Mouse (Mus musculus) midbrain, embryonic 12.5 days (tissue): Measurements from ENCODE around the gene Zfp637. TPM values are rescaled to one million over a fixed set of nuclear protein-coding genes. Genes with fewer than 3 reads are reported as not detected.
A peak's percentile ranks its signal among the peaks of the same experiment; 100 is the strongest.
"Not testable (repeated sequence)": the region's sequence is repeated elsewhere in the genome, so short reads cannot be mapped to it uniquely, and the experiment has no call there.

Experiments
- ATAC-seq: fragments of 200-750 bp; cut with Nextera tagmentation; 2 replicates; pipeline ENCODE4 v1.8.0; 2017; ENCODE audit warnings: low read depth, moderate TSS enrichment, moderate library complexity; ENCODE audit not compliant: low FRiP score
- H3K27ac ChIP-seq: fragments of 300-500 bp; sonication (generic); replicated peaks from 2 replicates; pipeline ENCODE4 v1.5.1; 2016; ENCODE audit warnings: mild to moderate bottlenecking
- H3K27me3 ChIP-seq: fragments of 300-500 bp; sonication (generic); 2 replicates; pipeline ENCODE4 v1.6.1; 2016; ENCODE audit warnings: mild to moderate bottlenecking
- H3K36me3 ChIP-seq: fragments of 300-500 bp; sonication (generic); 2 replicates; pipeline ENCODE4 v1.6.1; 2016
- H3K4me1 ChIP-seq: fragments of 300-500 bp; sonication (generic); 2 replicates; pipeline ENCODE4 v1.6.1; 2016
- H3K4me2 ChIP-seq: fragments of 300-500 bp; sonication (generic); replicated peaks from 2 replicates; pipeline ENCODE4 v1.6.1; 2016; ENCODE audit warnings: mild to moderate bottlenecking, moderate library complexity
- H3K4me3 ChIP-seq: fragments of 300-500 bp; sonication (generic); 2 replicates; pipeline ENCODE4 v1.5.1; 2016; ENCODE audit warnings: mild to moderate bottlenecking
- H3K9ac ChIP-seq: fragments of 300-500 bp; sonication (generic); replicated peaks from 2 replicates; pipeline ENCODE4 v1.6.1; 2016; ENCODE audit warnings: mild to moderate bottlenecking, moderate library complexity
- H3K9me3 ChIP-seq: fragments of 300-500 bp; sonication (generic); 2 replicates; pipeline ENCODE4 v1.6.1; 2016; ENCODE audit warnings: mild to moderate bottlenecking
- WGBS: fragments of 180-500 bp; shearing (Covaris S2); methylation state at CpG from one replicate; pipeline ENCODE4 v1.1.7; 2016; 5-methylcytosine and 5-hydroxymethylcytosine counted together
- polyA plus RNA-seq: library from polyadenylated mRNA; unstranded; fragments of >200 nt; fragmentation: Nextera tagmentation; extraction: Ambion mirVana; gene quantifications from 2 replicates; pipeline ENCODE4 v1.2.1, GENCODE M21; 2016

The Zfp637 gene
- polyA plus RNA-seq, 1 experiment from 2014 or later = 134 TPM

DNA sequence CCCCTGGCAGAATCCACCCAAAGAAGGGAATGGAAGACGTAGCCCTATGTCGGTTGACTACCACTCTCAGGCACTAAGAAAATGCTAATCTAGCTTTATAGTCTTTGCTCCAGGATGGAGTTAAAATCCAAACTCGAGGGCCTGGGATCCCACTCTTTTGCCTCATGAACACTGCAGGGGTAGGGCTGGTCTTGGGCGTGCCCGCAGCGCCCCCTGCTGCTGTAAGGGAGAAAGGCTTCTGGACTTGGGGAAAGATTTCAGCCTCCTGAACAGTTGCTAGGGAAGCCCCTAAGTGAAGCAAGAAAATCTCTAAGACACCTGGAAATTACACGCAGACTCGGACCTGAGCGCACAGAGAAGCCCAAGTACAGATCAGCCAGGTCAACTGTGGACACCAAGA lies 12.7 kb upstream of the Zfp637 start:
- Histone ChIP-seq H3K4me3 (no peak overlapping the region), H3K36me3 (no peaks in the 10 kb centered on the region), H3K27ac (no peak overlapping the region), H3K27me3 (peaks cover 48% of the 10 kb centered on the region), H3K4me1 (no peaks in the 10 kb centered on the region), H3K9ac (no peak overlapping the region), H3K4me2 (no peak overlapping the region), H3K9me3 (no peaks in the 10 kb centered on the region)
- ATAC-seq = no peak
- 21% methylated on average over 9 of the region's 9 CpGs for WGBS

DNA sequence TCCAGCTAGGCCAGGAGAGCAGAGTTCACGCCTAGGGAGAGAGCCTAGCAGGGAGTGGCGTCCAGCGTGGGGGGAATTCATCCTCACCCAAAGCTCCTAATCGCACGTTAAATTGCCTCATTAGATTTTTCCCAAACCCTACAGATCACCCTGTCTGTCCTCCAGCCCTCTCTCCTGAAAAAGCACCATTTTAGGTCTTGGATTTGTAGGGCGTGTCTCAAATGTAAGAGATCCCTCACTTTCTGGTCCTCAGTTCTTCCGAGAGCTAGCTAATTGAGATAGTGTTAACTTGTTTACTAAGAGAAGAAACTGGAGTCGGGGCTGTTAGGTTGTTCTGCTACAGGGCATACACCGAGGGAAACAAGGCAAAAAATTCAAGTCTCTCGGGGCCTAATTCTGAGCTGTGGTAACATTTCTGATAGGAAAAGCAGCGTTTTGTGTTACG lies 553 bp downstream of the Zfp637 start:
- H3K27ac ChIP-seq = peak overlapping the region; percentile 95
- no peak for ATAC-seq
- H3K4me1 ChIP-seq = peaks cover 10% of the 10 kb centered on the region; the same call in 1 of the 2 replicates
- H3K4me3 ChIP-seq = peak overlapping the region; percentile 81
- peak overlapping the region; percentile 96 for H3K9ac ChIP-seq
- H3K27me3 ChIP-seq = no peaks in the 10 kb centered on the region
- H3K36me3 ChIP-seq = peaks cover 35% of the 10 kb centered on the region
- WGBS = 19% methylated on average over 12 of the region's 12 CpGs
- H3K9me3 ChIP-seq = no peaks in the 10 kb centered on the region
- H3K4me2 ChIP-seq = peak overlapping the region; percentile 60

DNA sequence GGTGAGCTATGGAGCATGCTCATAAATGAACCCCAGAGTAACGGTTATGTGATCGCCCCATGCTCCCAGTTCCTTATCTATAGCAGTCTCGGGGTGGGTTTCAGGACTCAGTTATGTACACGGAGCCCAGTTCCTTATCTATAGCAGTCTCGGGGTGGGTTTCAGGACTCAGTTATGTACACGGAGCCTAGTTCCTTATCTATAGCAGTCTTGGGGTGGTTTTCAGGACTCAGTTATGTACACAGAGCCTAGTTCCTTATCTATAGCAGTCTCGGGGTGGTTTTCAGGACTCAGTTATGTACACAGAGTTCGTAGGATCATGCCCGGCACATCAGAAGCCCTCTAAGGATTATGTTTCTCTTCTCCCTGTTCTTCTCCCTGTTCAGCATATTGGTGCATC lies 3.6 kb downstream of the Zfp637 start:
- Histone ChIP-seq H3K4me1 (peaks cover 10% of the 10 kb centered on the region; the same call in 1 of the 2 replicates), H3K27me3 (no peaks in the 10 kb centered on the region), H3K9ac (no peak overlapping the region), H3K27ac (no peak overlapping the region), H3K4me3 (no peak overlapping the region), H3K4me2 (no peak overlapping the region), H3K9me3 (no peaks in the 10 kb centered on the region), H3K36me3 (peaks cover 65% of the 10 kb centered on the region)
- ATAC-seq = no peak
- WGBS = 96% methylated on average over 9 of the region's 9 CpGs

DNA sequence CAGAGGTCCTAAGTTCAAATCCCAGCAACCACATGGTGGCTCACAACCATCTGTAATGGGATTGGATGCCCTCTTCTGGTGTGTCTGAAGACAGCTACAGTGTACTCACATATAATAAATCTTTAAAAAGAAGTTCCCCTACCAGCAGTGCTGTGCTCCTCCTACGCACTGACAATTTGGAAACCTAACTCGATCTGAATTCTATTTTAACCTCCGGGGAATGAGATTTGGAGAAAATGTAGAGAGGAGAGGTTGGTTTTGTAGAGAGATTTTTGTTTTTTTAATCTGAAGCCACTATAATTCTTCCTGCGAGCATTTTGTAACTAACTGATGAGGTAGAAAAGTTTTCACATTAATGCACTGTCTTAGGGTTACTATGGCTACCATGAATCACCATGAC lies 5.7 kb downstream of the Zfp637 start:
- not testable (repeated sequence) for H3K4me3 ChIP-seq, H3K27ac ChIP-seq, H3K4me1 ChIP-seq, H3K9ac ChIP-seq, H3K9me3 ChIP-seq, H3K4me2 ChIP-seq, ATAC-seq, H3K27me3 ChIP-seq
- WGBS = 93% methylated on average over 4 of the region's 4 CpGs
- H3K36me3 ChIP-seq = peaks cover 67% of the 10 kb centered on the region

DNA sequence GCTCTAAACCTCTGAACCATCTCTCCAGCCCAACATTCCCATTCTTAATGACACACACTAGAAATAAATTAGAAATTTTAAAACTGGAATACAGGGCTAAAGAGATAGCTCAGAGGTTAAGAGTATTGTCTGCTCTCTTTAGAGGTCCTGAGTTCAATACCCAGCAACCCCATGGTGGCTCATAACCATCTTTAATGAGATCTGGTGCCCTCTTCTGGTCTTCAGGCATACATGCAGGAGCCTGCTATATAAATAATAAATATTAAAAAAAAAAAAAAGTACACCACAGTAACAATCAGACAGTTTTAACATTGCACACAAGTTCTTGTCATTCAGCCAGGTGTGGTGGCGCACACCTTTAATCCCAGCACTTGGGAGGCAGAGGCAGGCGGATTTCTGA lies 6.8 kb downstream of the Zfp637 start:
- no peaks in the 10 kb centered on the region for H3K9me3 ChIP-seq
- H3K4me1 ChIP-seq = no peaks in the 10 kb centered on the region
- 96% methylated on average over 2 of the region's 2 CpGs for WGBS
- H3K27me3 ChIP-seq = no peaks in the 10 kb centered on the region
- ATAC-seq = no peak
- no peak overlapping the region for H3K27ac ChIP-seq
- no peak overlapping the region for H3K4me3 ChIP-seq
- H3K36me3 ChIP-seq = peaks cover 67% of the 10 kb centered on the region
- H3K9ac ChIP-seq = no peak overlapping the region
- H3K4me2 ChIP-seq = no peak overlapping the region

DNA sequence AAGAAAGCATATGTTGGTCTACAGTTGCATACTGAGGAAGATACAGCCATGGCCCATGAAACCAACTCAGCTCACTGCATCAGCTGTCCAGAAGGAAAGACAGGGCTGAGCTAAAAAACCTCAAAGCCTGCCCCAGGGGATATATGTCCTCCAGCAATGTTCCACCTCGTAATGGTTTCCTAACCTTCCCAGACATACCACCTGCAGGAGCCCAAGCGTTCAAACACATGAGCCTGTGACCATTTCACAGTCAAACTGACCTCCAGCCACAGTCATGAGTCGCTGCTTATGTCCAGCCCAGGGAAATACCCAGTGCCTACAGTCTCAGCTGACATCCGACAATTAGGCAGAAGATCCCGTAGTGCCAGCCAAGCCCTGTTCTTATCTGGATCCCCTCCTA lies 7.6 kb downstream of the Zfp637 start:
- ATAC-seq = no peak
- Histone ChIP-seq H3K27ac (no peak overlapping the region), H3K9ac (no peak overlapping the region), H3K4me2 (no peak overlapping the region), H3K4me3 (no peak overlapping the region), H3K4me1 (no peaks in the 10 kb centered on the region), H3K9me3 (no peaks in the 10 kb centered on the region), H3K36me3 (peaks cover 62% of the 10 kb centered on the region), H3K27me3 (no peaks in the 10 kb centered on the region)
- WGBS = 95% methylated on average over 5 of the region's 5 CpGs

DNA sequence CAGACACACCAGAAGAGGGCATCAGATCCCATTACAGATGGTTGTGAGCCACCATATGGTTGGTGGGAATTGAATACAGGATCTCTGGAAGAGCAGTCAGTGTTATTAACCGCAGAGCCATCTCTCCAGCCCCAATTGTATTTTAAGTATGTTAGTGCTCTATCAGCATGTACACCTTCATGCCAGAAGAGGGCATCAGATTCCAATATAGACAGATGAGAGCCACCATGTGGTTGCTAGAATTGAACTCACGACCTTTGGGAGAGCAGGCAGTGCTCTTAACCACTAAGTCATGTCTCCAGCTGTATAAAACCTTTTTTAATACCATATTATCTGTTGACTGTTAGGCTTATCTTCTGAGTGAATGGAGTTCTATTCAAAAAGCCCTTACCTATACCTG lies 10.8 kb downstream of the Zfp637 start:
- Histone ChIP-seq H3K9ac (no peak overlapping the region), H3K27ac (no peak overlapping the region), H3K4me2 (no peak overlapping the region), H3K4me3 (no peak overlapping the region), H3K4me1 (no peaks in the 10 kb centered on the region), H3K9me3 (no peaks in the 10 kb centered on the region), H3K27me3 (no peaks in the 10 kb centered on the region), H3K36me3 (peaks cover 30% of the 10 kb centered on the region)
- ATAC-seq = no peak
- 62% methylated on average over 2 of the region's 2 CpGs for WGBS

DNA sequence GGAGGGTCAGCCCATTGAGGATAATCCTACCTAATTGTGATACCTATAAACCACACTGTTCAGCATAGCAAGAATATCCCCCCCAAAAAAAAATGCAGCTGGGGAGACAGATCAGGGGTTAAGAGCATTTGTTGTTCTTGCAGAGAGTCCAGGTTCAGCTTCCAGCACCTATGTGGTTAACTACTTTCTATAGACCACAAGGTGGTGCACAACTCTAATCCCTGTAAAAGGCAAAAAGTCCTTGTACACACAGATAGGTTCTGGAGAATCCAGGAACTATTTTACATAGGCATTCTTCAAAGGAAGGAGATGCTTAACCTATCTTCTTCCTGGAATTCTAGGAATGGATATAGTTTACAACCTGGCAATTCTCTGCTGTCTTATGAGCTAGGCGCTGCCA lies 17.0 kb downstream of the Zfp637 start:
- no peak overlapping the region for H3K27ac ChIP-seq
- H3K9ac ChIP-seq = no peak overlapping the region
- H3K9me3 ChIP-seq = no peaks in the 10 kb centered on the region
- no peaks in the 10 kb centered on the region for H3K4me1 ChIP-seq
- no peak overlapping the region for H3K4me2 ChIP-seq
- 88% methylated on average over 1 of the region's 1 CpGs for WGBS
- ATAC-seq = no peak
- no peaks in the 10 kb centered on the region for H3K36me3 ChIP-seq
- H3K27me3 ChIP-seq = no peaks in the 10 kb centered on the region
- no peak overlapping the region for H3K4me3 ChIP-seq

DNA sequence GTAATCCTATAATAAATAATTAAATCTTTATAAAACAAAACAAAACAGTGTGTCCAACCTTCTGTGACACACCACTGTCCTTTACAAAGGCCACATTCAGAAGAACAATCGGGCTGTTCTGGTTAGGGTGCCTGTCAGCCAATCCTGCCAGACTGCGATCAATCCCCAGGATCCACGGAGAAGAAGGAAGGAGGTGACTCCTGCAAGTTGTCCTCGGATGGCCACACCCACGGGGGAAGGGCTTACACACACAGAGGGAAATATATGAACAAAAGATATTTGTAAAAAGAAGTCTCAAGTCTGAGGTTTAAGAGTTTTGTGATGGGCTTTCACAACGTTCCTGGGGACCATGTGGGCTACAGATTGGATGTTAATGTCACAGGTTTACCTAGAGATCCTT lies 20.9 kb downstream of the Zfp637 start, which contains the start of gene Zfp239:
Zfp239 (plus strand) TSS at position 253 of the 400 bp plus-strand sequence.
- H3K9me3 ChIP-seq = no peaks in the 10 kb centered on the region
- H3K4me1 ChIP-seq = peaks cover 6% of the 10 kb centered on the region; the same call in 1 of the 2 replicates
- H3K9ac ChIP-seq = peak within 1 kb of the TSS; percentile 71
- H3K36me3 ChIP-seq = no peaks in the 10 kb centered on the region
- H3K4me3 ChIP-seq = peak within 1 kb of the TSS; percentile 82
- no peak within 1 kb of the TSS for H3K27ac ChIP-seq
- no peak for ATAC-seq
- no peaks in the 10 kb centered on the region for H3K27me3 ChIP-seq
- H3K4me2 ChIP-seq = peak within 1 kb of the TSS; percentile 87
- 68% methylated on average over 6 of the region's 6 CpGs for WGBS

DNA sequence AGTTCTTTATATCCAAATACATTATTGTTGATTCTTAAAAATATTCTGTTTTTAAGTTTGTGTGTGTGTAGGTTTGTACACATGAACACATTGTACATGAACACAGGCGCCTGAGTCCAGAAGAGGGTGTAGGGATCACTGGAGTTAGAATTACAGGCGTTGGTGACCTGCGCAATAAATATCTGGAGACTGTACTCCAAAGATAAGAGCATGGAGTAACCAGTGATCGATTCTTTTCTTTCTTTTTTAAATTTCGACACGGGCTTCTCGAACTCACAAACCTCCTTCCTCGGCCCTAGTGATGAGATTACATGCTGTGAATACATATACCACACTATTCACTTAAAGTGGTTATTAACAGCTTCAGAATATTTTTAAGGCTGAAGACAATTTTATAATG lies 21.5 kb downstream of the Zfp637 start:
- H3K27ac ChIP-seq = no peak overlapping the region
- peak overlapping the region; percentile 87 for H3K4me2 ChIP-seq
- no peaks in the 10 kb centered on the region for H3K9me3 ChIP-seq
- H3K36me3 ChIP-seq = no peaks in the 10 kb centered on the region
- H3K4me1 ChIP-seq = peaks cover 6% of the 10 kb centered on the region; the same call in 1 of the 2 replicates
- H3K9ac ChIP-seq = no peak overlapping the region
- no peaks in the 10 kb centered on the region for H3K27me3 ChIP-seq
- 78% methylated on average over 8 of the region's 8 CpGs for WGBS
- H3K4me3 ChIP-seq = peak overlapping the region; percentile 82; the same call in 1 of the 2 replicates
- peak; percentile 13; the same call in 1 of the 2 replicates for ATAC-seq

DNA sequence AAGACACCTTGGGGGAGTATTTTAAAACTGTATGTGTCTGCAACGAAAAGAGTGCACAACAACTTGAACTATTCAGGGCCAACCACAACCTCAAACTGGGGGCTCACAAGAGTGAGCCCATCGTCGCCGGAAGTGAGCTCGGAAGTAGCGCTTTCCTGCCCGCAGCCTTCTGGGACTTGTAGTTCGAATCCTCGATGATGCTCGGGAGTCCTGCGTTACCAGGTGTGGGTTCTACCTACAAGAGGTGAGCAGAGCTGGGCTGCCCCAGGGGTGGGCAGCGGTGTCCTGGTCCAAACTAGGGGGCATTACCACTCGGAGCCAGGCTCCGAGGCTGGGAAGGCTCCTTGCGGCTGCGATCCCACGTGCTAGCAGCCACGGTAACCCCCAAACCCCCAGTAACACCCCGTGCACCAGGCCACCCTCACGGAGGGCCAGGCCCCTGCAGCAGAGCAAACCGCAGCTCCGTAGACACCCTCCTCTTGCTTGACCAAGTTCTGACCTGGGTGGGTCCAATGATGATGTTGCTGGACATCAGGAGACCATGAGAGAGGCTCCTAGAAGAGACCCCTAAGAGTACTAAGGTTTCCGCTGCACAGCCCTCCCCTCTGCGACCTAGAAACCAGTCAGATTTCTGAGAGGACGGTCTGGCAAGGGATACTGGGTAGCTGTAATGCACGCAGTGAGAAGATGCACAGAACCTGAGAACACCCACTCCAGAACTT lies 22.1 kb downstream of the Zfp637 start:
- H3K4me2 ChIP-seq = peak overlapping the region; percentile 87
- ATAC-seq = peak; percentile 93
- H3K4me3 ChIP-seq = peak overlapping the region; percentile 82
- H3K27ac ChIP-seq = no peak overlapping the region
- H3K9me3 ChIP-seq = no peaks in the 10 kb centered on the region
- H3K9ac ChIP-seq = peak overlapping the region; percentile 71
- peaks cover 6% of the 10 kb centered on the region; the same call in 1 of the 2 replicates for H3K4me1 ChIP-seq
- 5% methylated on average over 26 of the region's 26 CpGs for WGBS
- no peaks in the 10 kb centered on the region for H3K27me3 ChIP-seq
- no peaks in the 10 kb centered on the region for H3K36me3 ChIP-seq

DNA sequence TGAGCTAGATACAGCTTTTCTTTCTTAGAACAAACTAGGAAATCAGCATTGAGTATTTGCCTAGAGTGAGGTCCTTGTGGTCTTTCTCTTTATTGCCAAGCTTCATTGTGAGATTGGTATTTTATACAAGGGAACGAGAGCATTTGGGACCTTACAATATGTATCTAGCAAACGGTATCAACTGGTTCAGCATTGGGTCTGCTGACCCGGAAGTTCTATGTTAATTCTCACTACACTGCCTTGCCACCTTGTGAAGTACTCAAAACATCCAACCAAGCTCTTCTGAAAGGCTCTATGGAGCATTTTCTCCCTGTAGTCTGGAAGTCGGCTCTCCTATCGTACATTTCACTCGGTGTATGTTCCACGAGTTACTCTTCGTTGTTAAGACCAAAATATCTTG lies 22.8 kb downstream of the Zfp637 start:
- Histone ChIP-seq H3K27me3 (no peaks in the 10 kb centered on the region), H3K4me1 (peaks cover 6% of the 10 kb centered on the region; the same call in 1 of the 2 replicates), H3K36me3 (no peaks in the 10 kb centered on the region), H3K4me3 (peak overlapping the region; percentile 82), H3K9ac (peak overlapping the region; percentile 71; the same call in 1 of the 2 replicates), H3K27ac (no peak overlapping the region), H3K4me2 (peak overlapping the region; percentile 87), H3K9me3 (no peaks in the 10 kb centered on the region)
- ATAC-seq = no peak
- WGBS = 94% methylated on average over 8 of the region's 8 CpGs
